Mouse (Mus musculus): ENCODE data around the gene Sh3bgrl3.

Gene Sh3bgrl3

DNA sequence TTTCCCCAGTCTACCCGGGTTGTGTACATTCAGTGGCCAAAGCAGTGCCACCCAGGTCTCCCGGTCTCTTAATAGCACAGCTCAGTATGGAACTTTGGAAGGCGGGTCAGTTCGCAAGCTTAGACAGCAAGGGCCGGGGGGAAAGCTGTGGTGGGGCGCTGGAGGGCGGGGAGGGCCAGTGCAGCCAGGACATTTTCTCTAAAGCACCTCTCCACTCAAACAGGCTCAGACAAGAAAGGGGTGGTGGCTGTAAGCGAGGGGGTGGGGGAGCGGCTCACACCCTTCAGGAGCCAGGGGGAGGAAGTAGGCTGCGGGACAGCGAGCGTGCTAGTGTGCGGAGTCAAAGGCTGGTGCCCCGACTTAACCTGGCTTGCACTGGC, 384 bp upstream of the Sh3bgrl3 start:
- DNase-seq (ENCODE audit: low spot score in 2 of 2), result peak; percentile 52 to 65

- DNase-seq (ENCODE audit: low spot score in 2 of 2), result no peak
Measured at GRCm38 (mm10) chr4:134127793-134128192, 796 bp downstream of the Sh3bgrl3 start.

DNA sequence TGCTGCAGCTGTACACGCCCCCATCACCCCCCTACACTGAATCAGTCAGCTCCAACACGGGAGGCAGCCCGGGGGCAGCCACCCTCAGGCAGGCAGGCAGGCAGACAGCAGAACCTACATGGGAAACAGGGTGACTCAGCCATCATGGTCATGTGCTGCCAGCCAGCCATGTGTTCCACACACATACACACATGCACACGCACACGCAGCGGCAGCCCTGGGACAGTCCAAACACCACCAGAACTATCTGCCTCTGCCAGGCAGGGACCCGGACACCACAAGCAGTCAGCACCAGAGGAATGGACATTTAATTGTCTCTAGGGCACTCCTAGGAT, 1.5 kb downstream of the Sh3bgrl3 start:
- no peak for DNase-seq (ENCODE audit: low spot score in 2 of 2)

DNA sequence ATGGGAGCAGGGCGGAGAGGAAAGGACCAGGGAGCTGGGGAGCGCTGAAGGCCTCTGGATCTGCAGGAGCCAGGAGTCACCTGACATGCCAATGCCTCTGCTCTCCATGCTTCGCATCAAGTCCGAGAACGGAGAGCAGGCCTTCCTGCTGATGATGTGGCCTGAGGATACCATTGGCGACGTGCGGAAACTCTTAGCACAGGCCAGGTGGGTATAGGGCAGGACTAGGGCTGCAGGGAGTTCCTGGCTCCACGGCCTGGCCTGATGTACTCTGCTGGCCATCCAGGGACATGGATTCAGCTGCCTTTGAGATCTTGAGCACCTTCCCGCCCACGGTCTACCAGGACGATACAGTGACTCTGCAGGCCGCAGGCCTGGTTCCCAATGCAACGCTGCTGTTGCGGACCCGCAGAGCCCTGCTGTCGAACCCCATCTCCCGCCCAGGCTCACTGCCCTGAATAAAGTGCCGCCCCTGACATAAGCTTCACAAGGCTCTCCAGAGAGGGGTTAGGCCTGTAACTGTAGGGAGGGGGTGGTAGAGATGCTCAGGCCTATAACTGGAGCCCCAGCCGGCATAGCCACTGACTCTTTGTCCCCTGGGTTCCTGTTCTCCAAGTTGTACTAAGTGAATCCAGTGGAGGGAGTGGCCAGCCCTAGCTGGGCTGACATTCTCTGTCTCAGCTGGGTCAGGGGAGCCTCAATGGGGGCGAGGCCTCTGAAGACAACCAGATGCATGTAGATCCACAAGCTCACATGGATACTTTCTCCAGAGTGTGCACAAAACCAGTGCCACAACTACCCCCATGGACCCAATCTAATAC, 2.1 kb downstream of the Sh3bgrl3 start:
- peak in 1 of 2 experiments; percentile 11 for DNase-seq (ENCODE audit: low spot score in 2 of 2)

- no peak for DNase-seq (ENCODE audit: low spot score in 2 of 2)
Measured at GRCm38 (mm10) chr4:134125383-134126060, 3.1 kb downstream of the Sh3bgrl3 start.

- peak; percentile 80 for DNase-seq (ENCODE audit: low spot score in 2 of 2)
Measured at GRCm38 (mm10) chr4:134123680-134124551, 4.7 kb downstream of the Sh3bgrl3 start.

GRCm38 (mm10) chr4:134123147-134123546, 5.4 kb downstream of the Sh3bgrl3 start:
- DNase-seq (ENCODE audit: low spot score in 2 of 2), result peak in 1 of 2 experiments; percentile 14

DNA sequence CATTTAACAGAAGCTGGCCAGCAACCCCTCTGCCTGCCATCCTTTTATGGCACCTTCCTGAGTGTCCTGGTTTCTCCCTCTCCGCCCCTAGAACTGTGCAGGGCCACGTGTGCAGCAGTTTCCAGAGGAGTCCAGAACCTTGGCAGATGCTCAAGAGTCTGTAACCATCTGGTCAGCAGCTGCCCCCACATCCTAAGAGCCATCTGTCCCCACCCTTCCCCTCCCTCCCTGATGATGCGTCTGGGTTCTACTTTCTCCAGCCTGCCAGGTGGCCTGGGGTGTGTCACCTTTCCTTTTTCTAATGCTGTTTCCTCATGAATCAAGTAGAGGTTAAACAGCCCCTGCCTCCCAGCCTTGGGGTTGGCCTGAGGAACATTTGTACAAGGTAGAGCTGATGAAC, 6.3 kb downstream of the Sh3bgrl3 start:
- DNase-seq (ENCODE audit: low spot score in 2 of 2), result peak in 1 of 2 experiments; percentile 25

- DNase-seq (ENCODE audit: low spot score in 2 of 2), result peak; percentile 84 to 87
Measured at GRCm38 (mm10) chr4:134121571-134121970, 7.0 kb downstream of the Sh3bgrl3 start.

DNA sequence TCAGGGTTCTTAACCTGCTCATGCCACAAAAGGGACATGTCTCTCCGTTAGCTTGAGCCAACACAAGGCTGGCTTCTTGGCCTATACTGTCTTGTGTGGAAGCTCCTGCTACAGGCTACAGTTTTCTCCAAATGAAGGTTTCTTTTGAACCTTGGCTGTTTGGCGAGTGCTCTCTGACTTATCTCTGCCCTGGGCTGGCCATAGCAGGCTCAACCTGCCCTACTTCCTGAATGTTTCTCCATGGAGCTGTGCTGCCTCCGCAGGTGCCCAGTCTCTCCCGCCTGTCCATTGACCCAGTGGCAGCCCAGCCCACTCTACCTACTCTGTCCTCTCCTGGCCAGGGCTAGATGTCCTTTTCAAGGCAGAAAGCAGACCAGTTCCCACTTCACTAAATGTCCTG, 7.7 kb downstream of the Sh3bgrl3 start:
- DNase-seq (ENCODE audit: low spot score in 2 of 2), result peak in 1 of 2 experiments; percentile 26

GRCm38 (mm10) chr4:134120192-134120805, 8.3 kb downstream of the Sh3bgrl3 start:
- peak in 1 of 2 experiments; percentile 22 for DNase-seq (ENCODE audit: low spot score in 2 of 2)

DNA sequence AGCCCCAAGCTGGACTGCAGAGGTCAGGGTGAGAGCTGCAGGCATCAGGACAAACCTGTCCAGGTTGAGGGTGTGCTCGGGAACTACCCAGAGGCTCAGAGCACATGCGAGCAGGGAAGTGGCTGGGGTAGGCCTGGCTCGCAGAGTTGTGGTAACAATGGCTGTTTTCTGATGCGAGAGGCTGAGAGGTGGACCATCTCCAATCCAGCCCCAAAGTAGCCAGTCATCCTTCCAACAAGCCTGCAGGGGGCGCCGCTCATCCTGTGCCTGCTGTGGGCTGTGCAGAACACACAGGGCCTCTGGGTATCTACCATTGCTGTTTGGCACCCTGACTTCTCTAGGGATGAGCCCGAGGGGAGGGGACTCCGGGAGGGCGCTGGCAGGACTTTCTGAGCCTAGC, 8.9 kb downstream of the Sh3bgrl3 start:
- DNase-seq (ENCODE audit: low spot score in 2 of 2), result peak; percentile 60 to 67

GRCm38 (mm10) chr4:134119042-134119441, 9.5 kb downstream of the Sh3bgrl3 start:
- peak; percentile 23 to 31 for DNase-seq (ENCODE audit: low spot score in 2 of 2)

DNA sequence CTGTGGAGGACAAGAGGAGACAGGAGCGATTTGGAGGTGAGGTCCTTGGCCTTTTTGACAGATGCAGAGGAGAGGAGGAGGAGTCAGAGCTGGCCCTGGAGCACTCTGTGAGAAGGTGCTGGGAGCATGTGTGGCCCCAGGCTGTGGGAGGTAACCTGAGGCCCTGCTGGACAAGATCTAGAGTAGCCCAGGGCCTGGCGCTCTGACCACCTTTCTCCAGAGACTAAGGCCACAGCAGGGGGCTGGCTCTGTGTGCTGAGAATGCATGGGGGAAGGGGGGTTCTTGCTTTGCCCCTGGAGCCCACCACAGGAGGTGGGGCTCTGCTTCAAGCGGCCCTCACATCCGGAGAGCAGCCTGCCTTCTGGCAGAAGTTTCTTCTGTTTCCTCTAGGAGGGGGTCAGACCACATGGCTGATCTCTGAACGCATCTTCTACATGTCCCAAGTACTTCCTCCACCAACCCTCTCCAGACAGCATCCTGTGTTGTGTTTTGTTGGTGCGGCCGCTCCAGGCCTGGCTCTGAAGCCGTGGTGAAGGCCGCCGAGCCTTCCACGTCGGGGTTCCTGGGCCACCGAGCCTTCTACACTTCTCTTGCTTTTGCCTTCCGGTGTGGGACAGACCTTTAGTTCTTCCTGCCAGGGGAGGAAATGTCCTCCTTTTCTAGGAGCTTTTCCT, 10.3 kb downstream of the Sh3bgrl3 start:
- peak; percentile 70 to 78 for DNase-seq (ENCODE audit: low spot score in 2 of 2)

DNA sequence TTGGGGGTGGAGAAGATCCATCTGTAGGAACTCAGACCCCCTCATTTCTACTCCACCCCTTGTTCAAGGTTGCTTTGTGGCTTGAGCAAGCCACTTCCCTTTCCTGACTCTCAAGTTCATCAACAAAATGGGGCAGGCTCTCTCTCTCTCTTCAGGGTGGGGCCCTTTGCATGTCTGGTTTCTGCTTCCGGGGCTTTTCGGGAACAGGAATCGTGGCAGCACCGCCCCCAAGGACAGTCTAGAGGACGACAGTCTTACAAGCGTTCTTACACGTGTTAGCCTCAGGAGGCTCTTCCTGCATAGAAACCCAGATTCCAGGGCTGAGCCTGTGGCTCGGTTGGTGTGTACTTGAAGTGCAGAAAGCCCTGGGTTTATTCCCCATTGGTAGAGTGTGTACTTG, 11.6 kb downstream of the Sh3bgrl3 start:
- DNase-seq (ENCODE audit: low spot score in 2 of 2), result peak; percentile 75 to 85

DNA sequence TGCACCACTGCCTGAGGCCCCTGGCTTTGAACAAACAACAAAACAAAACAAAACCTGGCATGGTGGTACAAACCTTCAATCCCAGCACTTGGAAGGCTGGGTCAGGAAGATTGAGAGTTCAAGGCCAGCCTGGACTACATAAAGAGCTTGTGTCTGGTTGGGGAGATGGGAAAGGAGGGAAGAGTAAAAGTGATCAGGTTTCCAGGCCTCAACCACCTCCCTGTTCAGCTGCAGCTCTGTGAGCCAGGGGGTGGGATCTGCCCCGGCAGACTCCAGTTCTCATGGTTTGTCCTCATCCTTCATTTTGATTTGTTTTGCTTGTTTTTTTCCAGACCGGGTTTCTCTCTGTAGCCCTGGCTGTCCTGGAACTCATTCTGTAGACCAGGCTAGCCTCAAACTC, 12.1 kb downstream of the Sh3bgrl3 start:
- peak; percentile 17 to 28 for DNase-seq (ENCODE audit: low spot score in 2 of 2)

GRCm38 (mm10) chr4:134115215-134116144, 13.1 kb downstream of the Sh3bgrl3 start:
- DNase-seq (ENCODE audit: low spot score in 2 of 2), result peak; percentile 45 to 57

DNA sequence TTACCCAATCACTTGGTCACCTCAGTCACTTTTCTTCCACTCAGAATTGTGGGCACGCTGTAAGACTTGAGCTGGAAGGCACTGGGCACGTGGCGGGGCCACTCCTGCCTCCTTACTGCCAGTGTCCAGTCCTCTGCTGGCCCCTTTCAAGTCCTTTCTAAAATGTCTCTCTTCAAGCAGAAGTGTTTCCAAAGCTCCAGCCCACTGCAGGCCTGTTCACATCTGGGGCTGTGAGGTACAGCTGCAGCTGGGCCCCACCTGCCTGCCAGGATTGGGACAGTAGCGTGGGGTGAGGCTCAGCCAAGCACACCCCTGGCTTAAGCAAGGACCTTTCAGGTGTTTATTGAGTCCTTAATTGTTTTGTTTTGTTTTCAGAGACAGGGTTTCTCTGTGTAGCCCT, 14.6 kb downstream of the Sh3bgrl3 start:
- peak in 1 of 2 experiments; percentile 22 for DNase-seq (ENCODE audit: low spot score in 2 of 2)

- peak in 1 of 2 experiments; percentile 13 for DNase-seq (ENCODE audit: low spot score in 2 of 2)
Measured at GRCm38 (mm10) chr4:134113356-134113994, 15.1 kb downstream of the Sh3bgrl3 start.

Data from thymus, postnatal 10 days (tissue).